Mouse (Mus musculus): ENCODE data around the gene Eif3l. TPM values are rescaled to one million over a fixed set of nuclear protein-coding genes. Genes with fewer than 3 reads are reported as not detected.
A peak's percentile ranks its signal among the peaks of the same experiment; 100 is the strongest.

Gene Eif3l
- polyA plus RNA-seq, 1 experiment from 2014 or later = 99.3 TPM

DNA sequence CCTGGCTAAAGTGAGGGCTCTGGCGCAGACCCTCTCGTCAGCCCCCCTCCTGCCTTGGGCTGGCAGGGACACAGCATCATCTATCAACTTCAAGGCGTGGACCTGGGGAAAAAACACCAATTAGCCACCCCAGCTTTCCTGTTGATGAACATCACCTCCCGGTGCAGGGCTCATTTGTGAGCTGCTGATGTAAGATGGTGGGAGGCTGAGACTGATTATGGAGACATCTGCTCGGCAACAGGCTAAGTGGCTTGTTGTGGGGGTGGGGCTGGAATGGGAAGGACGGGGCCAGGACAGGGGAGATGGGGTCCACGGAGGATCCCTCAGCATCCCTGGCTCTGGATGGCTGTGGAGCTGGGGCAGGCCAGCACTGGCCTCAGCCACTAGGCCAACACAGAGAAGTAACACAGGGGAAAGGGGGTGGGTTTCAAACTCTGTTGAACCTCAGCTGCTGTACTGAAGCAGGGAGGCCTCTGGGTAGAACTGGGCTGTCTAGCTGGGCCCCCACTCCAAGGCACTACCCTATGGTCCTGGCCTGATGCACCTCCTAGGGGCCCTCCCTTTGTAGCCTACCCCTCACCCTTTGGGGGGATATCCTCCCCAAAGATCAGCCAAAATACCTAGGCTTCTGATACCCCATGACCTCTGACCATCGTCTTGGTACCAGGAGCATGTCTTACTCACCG lies 24.7 kb upstream of the Eif3l start:
- H3K4me3 ChIP-seq (ENCODE audit: low read depth, low read length) = no peak overlapping the region
- H3K27ac ChIP-seq (ENCODE audit: low read length) = no peak overlapping the region
- DNase-seq (ENCODE audit: low spot score) (no peak), ATAC-seq (no peak)
- H3K9ac ChIP-seq (replicated peaks; ENCODE audit: low read depth) = no peak overlapping the region
- H3K9me3 ChIP-seq (ENCODE audit: low read length) = no peaks in the 10 kb centered on the region
- no peaks in the 10 kb centered on the region for H3K4me1 ChIP-seq (ENCODE audit: insufficient read depth, low read depth, low read length)
- H3K27me3 ChIP-seq (replicated peaks; ENCODE audit: insufficient read depth, low read length) = no peaks in the 10 kb centered on the region
- H3K4me2 ChIP-seq (replicated peaks; ENCODE audit: low read depth, low read length) = no peak overlapping the region
- TF ChIP-seq CTCF (IDR thresholded peaks at IDR 0.05) (no peak), EP300 (IDR thresholded peaks at IDR 0.05) (no peak)
- peaks cover 16% of the 10 kb centered on the region; the same call in 1 of the 2 replicates for H3K36me3 ChIP-seq (ENCODE audit: insufficient read depth, low read length)
- WGBS = 49% methylated on average over 9 of the region's 9 CpGs

DNA sequence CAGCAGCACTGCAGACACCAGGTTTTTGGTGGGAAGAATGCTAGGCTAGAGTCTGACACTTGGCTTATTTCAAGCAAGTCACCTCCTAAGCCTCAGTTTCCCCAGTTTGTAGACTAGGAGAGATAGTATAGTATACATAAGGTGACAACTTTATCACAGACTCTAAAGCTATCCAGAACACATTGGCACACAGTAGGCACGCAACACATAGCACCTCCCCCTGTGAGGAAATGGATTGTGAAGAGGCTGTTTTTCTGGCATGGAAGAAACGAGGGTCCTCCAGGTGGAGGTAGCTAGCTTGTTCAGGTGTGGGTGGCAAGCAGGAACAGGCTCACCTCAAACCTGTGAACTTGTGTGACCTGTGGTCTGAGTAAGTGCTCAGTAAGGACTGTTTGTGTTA lies 24.0 kb upstream of the Eif3l start:
- 54% methylated on average over 2 of the region's 2 CpGs for WGBS
- Histone ChIP-seq H3K9me3 (ENCODE audit: low read length) (no peaks in the 10 kb centered on the region), H3K36me3 (ENCODE audit: insufficient read depth, low read length) (peaks cover 16% of the 10 kb centered on the region; the same call in 1 of the 2 replicates), H3K4me1 (ENCODE audit: insufficient read depth, low read depth, low read length) (no peaks in the 10 kb centered on the region), H3K27me3 (replicated peaks; ENCODE audit: insufficient read depth, low read length) (no peaks in the 10 kb centered on the region), H3K4me3 (ENCODE audit: low read depth, low read length) (no peak overlapping the region), H3K27ac (ENCODE audit: low read length) (peak overlapping the region; percentile 66; the same call in 1 of the 2 replicates), H3K9ac (replicated peaks; ENCODE audit: low read depth) (no peak overlapping the region), H3K4me2 (replicated peaks; ENCODE audit: low read depth, low read length) (no peak overlapping the region)
- ATAC-seq (no peak), DNase-seq (ENCODE audit: low spot score) (no peak)
- TF ChIP-seq EP300 (IDR thresholded peaks at IDR 0.05) (no peak), CTCF (IDR thresholded peaks at IDR 0.05) (no peak)

DNA sequence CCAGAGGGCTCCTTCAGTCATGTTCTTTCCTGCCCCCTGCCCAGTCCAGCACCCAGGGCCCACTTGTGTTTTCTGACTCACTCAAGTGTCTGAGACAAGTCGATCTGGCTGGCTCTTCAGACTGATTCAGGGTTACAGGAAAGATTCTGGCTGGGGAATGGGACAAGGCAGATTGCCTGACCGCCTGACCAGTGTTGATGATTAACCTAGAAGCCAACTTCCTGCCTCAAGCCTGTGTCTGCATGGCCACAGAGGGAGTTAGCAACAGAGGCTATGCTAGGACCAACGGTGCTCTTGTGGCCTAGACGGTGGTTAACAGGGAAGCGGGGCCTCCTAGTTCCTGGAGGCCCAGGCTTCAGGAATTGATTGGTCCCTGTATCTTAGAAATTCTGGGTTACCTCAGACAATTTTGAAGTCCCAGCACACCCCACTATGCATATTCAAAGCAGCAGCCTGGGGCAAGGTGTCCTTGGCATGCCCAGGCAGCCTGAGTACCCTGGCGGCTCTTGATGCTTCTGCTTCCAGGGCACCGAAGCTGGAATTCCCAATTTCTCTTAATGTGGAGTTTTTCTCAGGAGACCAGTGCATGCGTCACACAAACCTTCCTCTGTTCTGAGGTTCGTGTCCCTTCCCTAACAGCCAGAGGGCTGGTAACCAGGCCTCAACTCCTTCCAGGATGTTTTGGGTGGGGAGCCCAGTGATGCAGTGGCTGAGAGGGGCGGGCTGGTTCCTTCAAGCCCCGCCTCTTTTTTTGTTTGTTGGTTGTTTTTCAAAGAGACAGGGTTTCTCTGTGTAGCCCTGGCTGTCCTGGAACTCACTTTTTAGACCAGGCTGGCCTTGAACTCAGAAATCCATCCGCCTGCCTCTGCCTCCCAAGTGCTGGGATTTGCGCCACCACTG lies 23.3 kb upstream of the Eif3l start:
- 60% methylated on average over 13 of the region's 13 CpGs for WGBS
- DNase-seq (ENCODE audit: low spot score) = peak; percentile 83
- Histone ChIP-seq H3K4me3 (ENCODE audit: low read depth, low read length) (no peak overlapping the region), H3K27ac (ENCODE audit: low read length) (peak overlapping the region; percentile 66), H3K4me1 (ENCODE audit: insufficient read depth, low read depth, low read length) (no peaks in the 10 kb centered on the region), H3K9ac (replicated peaks; ENCODE audit: low read depth) (no peak overlapping the region), H3K9me3 (ENCODE audit: low read length) (no peaks in the 10 kb centered on the region), H3K27me3 (replicated peaks; ENCODE audit: insufficient read depth, low read length) (no peaks in the 10 kb centered on the region), H3K36me3 (ENCODE audit: insufficient read depth, low read length) (peaks cover 16% of the 10 kb centered on the region), H3K4me2 (replicated peaks; ENCODE audit: low read depth, low read length) (no peak overlapping the region)
- peak; percentile 86 for ATAC-seq
- TF ChIP-seq EP300 (IDR thresholded peaks at IDR 0.05) (no peak), CTCF (IDR thresholded peaks at IDR 0.05) (no peak)

DNA sequence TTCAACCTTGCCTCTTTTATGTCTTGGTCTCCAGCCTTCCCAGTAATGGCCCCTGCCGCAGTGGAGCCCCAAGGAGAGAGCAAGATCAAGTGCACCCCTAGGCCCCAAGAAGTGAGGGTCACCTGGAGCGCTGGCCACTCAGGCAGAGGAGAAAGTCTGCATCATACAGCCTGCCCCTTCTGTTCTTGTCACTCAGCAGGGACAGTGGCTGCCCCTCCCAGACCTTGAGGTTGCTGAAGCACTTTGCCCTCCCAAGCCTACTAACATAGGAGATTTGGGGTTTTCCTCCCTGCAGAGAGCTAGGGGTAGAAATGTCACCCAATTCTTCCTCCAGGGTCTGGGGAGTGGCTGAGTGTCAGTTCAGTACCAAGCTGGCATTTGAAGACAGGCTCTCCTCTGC lies 22.6 kb upstream of the Eif3l start:
- no peak overlapping the region for H3K4me2 ChIP-seq (replicated peaks; ENCODE audit: low read depth, low read length)
- no peak for DNase-seq (ENCODE audit: low spot score)
- H3K27ac ChIP-seq (ENCODE audit: low read length) = 0 out of 2 replicates have a peak overlapping the region, but pooled peaks have one; percentile 20
- H3K36me3 ChIP-seq (ENCODE audit: insufficient read depth, low read length) = peaks cover 16% of the 10 kb centered on the region
- H3K9ac ChIP-seq (replicated peaks; ENCODE audit: low read depth) = no peak overlapping the region
- no peak for TF ChIP-seq CTCF (IDR thresholded peaks at IDR 0.05)
- H3K9me3 ChIP-seq (ENCODE audit: low read length) = no peaks in the 10 kb centered on the region
- H3K27me3 ChIP-seq (replicated peaks; ENCODE audit: insufficient read depth, low read length) = no peaks in the 10 kb centered on the region
- H3K4me3 ChIP-seq (ENCODE audit: low read depth, low read length) = no peak overlapping the region
- no peak for ATAC-seq
- H3K4me1 ChIP-seq (ENCODE audit: insufficient read depth, low read depth, low read length) = no peaks in the 10 kb centered on the region
- WGBS = 84% methylated on average over 2 of the region's 2 CpGs

DNA sequence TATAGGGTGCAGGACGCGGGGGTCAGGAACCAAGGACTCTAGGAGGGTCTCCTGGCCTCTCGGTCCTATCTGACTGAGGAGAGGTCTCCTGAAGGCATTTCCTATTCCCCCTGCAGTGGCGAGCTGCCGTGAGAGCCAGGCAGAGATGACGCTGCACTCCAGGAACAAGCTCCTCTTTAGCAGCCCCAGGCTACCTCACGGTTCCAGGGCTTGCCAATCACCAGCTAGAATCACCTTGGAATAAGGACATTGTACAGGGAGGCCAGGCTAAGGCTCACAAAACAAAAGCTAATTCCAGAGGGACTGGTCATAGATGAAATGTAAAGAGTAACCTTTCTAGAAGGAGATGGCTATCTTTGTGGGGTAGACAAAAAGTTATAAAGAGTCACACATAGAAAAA lies 18.4 kb upstream of the Eif3l start:
- H3K4me3 ChIP-seq (ENCODE audit: low read depth, low read length) = no peak overlapping the region
- no peak overlapping the region for H3K4me2 ChIP-seq (replicated peaks; ENCODE audit: low read depth, low read length)
- no peak overlapping the region for H3K27ac ChIP-seq (ENCODE audit: low read length)
- no peak for DNase-seq (ENCODE audit: low spot score)
- TF ChIP-seq EP300 (IDR thresholded peaks at IDR 0.05) = no peak
- TF ChIP-seq CTCF (IDR thresholded peaks at IDR 0.05) = no peak
- H3K4me1 ChIP-seq (ENCODE audit: insufficient read depth, low read depth, low read length) = no peaks in the 10 kb centered on the region
- no peak overlapping the region for H3K9ac ChIP-seq (replicated peaks; ENCODE audit: low read depth)
- peaks cover 19% of the 10 kb centered on the region for H3K36me3 ChIP-seq (ENCODE audit: insufficient read depth, low read length)
- H3K27me3 ChIP-seq (replicated peaks; ENCODE audit: insufficient read depth, low read length) = no peaks in the 10 kb centered on the region
- WGBS = 94% methylated on average over 7 of the region's 7 CpGs
- no peaks in the 10 kb centered on the region for H3K9me3 ChIP-seq (ENCODE audit: low read length)
- no peak for ATAC-seq

DNA sequence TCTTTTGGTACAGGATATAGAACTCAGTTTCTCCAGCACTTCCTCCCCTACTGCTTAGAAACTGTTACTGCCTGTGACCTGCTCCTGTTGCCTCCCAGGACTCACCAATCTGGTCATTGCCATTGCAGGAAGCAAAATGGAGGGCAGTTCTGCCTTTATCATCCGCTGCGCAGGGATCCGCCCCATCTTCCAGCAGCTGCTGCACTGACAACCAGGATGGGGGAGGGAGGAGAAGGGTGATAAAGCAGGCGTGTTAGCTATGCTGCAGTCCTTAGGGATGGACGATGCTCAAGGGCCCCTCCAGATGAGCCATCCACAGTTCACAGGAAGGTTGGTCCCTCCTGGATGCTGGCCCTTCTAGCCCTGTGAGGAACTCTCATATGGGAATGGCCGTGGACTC lies 17.1 kb upstream of the Eif3l start:
- TF ChIP-seq EP300 (IDR thresholded peaks at IDR 0.05) = no peak
- TF ChIP-seq CTCF (IDR thresholded peaks at IDR 0.05) = no peak
- ATAC-seq = no peak
- Histone ChIP-seq H3K4me3 (ENCODE audit: low read depth, low read length) (no peak overlapping the region), H3K36me3 (ENCODE audit: insufficient read depth, low read length) (peaks cover 18% of the 10 kb centered on the region), H3K4me2 (replicated peaks; ENCODE audit: low read depth, low read length) (no peak overlapping the region), H3K9ac (replicated peaks; ENCODE audit: low read depth) (no peak overlapping the region), H3K4me1 (ENCODE audit: insufficient read depth, low read depth, low read length) (no peaks in the 10 kb centered on the region), H3K27ac (ENCODE audit: low read length) (no peak overlapping the region), H3K9me3 (ENCODE audit: low read length) (no peaks in the 10 kb centered on the region), H3K27me3 (replicated peaks; ENCODE audit: insufficient read depth, low read length) (no peaks in the 10 kb centered on the region)
- WGBS = 86% methylated on average over 6 of the region's 6 CpGs
- DNase-seq (ENCODE audit: low spot score) = no peak

Data from lung, postnatal 0 days (tissue).